Mouse (Mus musculus) T-helper 17 cell (primary cell): ENCODE results near the gene Sec14l4.

Experiments
- in situ Hi-C, 2 experiments: fragments of 300-600 bp; cut with MboI, MseI; formaldehyde crosslinking; loops; 1 replicate in 1 of 2; 2 replicates in 1 of 2; pipeline ENCODE4 v1.15.1; 2025; ENCODE audit warnings: high pct_unique_total_duplicates in 2 of 2

The Sec14l4 gene

GRCm38 (mm10) chr11:4076633-4077032 is 45.4 kb downstream of the Sec14l4 start:
- in situ Hi-C loops, result no loop called here

- in situ Hi-C loops, result no loop called here
These were observed 47.1 kb downstream of the Sec14l4 start for GRCm38 (mm10) chr11:4078267-4078933.

GRCm38 (mm10) chr11:4080219-4080618 is 49.0 kb downstream of the Sec14l4 start:
- in situ Hi-C loops, result no loop called here

GRCm38 (mm10) chr11:4083316-4084078 is 52.2 kb downstream of the Sec14l4 start:
- in situ Hi-C loops, result no loop called here

- in situ Hi-C loops, result no loop called here
These were observed 55.0 kb downstream of the Sec14l4 start for GRCm38 (mm10) chr11:4086246-4086645.

- in situ Hi-C loops, result no loop called here
These were observed 56.0 kb downstream of the Sec14l4 start for GRCm38 (mm10) chr11:4087267-4087666.

- in situ Hi-C loops, result no loop called here
These were observed 62.5 kb downstream of the Sec14l4 start for GRCm38 (mm10) chr11:4093459-4094377.

- in situ Hi-C loops, result no loop called here
These were observed 63.3 kb downstream of the Sec14l4 start for GRCm38 (mm10) chr11:4094378-4095170.

GRCm38 (mm10) chr11:4095171-4096053 is 64.2 kb downstream of the Sec14l4 start, which contains the start of gene Mtfp1:
TSS of gene Mtfp1 (minus strand) at chr11:4095445.
- in situ Hi-C loops, result no loop called here

- in situ Hi-C loops, result no loop called here
These were observed 65.1 kb downstream of the Sec14l4 start for GRCm38 (mm10) chr11:4096054-4096984.

GRCm38 (mm10) chr11:4097091-4097621 is 65.9 kb downstream of the Sec14l4 start:
- in situ Hi-C loops, result no loop called here
